Mouse (Mus musculus): ENCODE results near the gene Samd4b.

Samd4b gene

DNA sequence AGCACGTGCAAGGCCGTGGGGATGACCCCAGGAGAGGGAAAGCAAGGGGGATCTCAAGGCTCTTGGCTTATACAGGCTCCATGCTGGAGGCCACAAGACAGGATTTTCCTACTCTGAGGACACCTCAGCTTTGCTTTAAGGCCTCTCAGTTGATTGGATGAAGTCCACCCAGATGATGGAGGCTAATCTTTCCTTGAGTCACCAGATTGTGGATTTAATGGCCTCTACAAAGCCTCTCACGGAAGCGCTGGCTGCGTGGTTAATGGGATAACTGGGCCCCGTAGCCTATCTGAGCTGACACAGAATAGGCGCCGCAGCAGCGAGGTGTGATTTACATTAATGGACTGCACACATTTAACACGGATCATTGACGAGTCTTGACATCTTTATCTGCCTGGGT, 102.5 kb downstream of the Samd4b start:
- DNase-seq (ENCODE audit: low spot score in 2 of 2), result no peak

GRCm38 (mm10) chr7:28492310-28492709, 105.6 kb downstream of the Samd4b start:
- no peak for DNase-seq (ENCODE audit: low spot score in 2 of 2)

GRCm38 (mm10) chr7:28490903-28491302, 107.0 kb downstream of the Samd4b start:
- DNase-seq (ENCODE audit: low spot score in 2 of 2), result no peak

DNA sequence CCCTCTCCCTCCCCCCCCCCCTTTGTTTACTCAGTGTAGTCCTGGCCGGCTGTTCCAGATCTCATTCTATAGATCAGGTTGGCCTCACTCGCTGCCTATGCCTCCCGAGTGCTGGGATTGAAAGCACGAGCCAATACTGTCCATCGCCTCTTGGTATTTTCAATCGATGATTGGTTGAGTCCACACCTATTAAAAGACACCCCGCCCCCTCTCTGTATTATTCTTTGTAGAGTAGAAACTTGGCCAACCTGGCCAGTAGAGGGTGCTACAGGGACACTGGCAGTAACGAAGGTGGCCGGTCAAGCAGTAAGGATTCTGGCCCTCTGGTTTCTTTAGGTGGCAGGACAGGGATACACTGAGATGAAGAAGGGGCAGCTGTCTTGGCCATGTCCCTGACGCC, 107.5 kb downstream of the Samd4b start:
- no peak for DNase-seq (ENCODE audit: low spot score in 2 of 2)

DNA sequence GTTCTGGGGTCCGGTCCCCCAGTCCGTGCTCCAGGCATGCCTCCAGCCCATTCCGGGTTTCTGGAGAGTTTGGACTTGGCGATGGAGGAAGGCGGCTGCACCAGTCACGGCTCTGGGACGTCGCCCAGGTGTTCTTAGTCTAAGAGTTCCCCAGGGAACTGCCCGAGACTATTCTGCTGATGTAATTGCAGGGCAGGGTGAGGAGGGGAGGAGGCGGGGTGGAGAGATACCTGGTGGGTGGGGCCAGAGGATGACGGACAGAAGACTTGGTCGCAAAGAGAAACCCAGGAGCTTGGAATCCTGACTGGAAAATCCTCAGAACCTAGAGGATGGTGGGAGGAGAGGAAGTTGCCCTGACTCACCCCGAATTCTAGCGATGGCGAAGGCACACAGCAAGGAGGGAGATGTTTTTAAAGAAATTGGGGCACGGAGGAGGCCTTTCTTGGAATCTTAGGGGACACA, 109.9 kb downstream of the Samd4b start:
- DNase-seq (ENCODE audit: low spot score in 2 of 2), result no peak

GRCm38 (mm10) chr7:28484192-28484591, 113.8 kb downstream of the Samd4b start:
- no peak for DNase-seq (ENCODE audit: low spot score in 2 of 2)

- DNase-seq (ENCODE audit: low spot score in 2 of 2), result no peak
These were observed 115.1 kb downstream of the Samd4b start for GRCm38 (mm10) chr7:28482854-28483253.

DNA sequence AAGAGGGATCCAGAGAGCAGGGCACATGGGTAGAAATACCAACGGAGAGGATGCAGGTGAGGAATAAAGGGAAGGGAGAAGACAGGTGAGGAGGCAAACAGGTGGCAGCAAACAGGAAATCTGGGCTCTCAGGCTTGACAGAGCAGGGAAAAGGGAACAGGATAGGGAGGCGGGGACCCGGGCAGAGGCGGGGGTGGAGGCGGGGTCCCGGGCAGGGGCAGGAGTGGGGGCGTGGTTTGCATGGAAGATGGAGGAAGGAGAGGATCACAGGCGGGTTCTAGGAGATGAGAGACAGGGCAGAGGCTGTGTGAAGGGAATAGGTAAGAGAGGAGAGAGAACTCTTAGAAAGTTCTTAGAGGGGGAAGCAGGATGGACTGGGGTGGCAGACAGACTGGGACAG, 119.1 kb downstream of the Samd4b start:
- DNase-seq (ENCODE audit: low spot score in 2 of 2), result no peak

- DNase-seq (ENCODE audit: low spot score in 2 of 2), result no peak
These were observed 120.6 kb downstream of the Samd4b start for GRCm38 (mm10) chr7:28477363-28477762.

DNA sequence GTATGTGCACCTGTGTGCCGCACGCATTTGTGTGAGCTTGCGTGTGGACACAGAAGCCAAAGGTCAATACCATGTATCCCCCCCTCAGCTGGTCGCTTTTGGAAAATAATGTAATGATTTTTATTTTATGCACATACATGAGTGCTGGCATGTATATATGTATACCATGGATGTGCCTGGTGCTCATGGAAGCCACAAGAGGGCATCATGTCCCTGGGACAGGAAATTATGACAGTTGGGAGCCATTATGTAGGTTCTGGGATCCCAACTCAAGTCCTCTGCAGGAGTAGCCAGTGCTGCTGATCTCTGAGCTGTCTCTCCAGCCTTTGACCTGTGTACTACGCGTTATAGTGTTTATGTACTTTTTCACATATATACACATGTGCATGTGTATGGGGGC, 121.8 kb downstream of the Samd4b start:
- DNase-seq (ENCODE audit: low spot score in 2 of 2), result no peak

GRCm38 (mm10) chr7:28467213-28467751, 130.7 kb downstream of the Samd4b start:
- peak in 1 of 2 experiments; percentile 30 for DNase-seq (ENCODE audit: low spot score in 2 of 2)

DNA sequence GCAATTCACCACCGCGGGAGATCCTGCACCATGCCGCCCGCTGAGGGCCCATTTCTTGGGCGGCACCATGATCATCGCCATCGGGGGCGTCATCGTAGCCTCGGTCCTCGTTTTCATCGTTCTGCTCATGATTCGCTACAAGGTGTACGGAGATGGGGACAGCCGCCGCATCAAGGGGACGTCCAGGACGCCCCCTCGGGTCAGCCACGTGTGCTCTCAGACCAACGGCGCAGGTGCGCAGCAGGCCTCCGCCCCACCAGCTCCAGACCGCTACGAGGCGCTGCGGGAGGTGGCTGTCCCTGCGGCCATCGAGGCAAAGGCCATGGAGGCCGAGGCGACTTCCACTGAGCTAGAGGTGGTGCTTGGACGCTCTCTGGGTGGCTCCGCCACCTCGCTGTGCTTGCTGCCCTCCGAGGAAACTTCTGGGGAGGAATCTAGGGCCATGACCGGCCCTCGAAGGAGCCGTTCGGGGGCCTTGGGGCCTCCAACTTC, 131.2 kb downstream of the Samd4b start:
- no peak for DNase-seq (ENCODE audit: low spot score in 2 of 2)

DNA sequence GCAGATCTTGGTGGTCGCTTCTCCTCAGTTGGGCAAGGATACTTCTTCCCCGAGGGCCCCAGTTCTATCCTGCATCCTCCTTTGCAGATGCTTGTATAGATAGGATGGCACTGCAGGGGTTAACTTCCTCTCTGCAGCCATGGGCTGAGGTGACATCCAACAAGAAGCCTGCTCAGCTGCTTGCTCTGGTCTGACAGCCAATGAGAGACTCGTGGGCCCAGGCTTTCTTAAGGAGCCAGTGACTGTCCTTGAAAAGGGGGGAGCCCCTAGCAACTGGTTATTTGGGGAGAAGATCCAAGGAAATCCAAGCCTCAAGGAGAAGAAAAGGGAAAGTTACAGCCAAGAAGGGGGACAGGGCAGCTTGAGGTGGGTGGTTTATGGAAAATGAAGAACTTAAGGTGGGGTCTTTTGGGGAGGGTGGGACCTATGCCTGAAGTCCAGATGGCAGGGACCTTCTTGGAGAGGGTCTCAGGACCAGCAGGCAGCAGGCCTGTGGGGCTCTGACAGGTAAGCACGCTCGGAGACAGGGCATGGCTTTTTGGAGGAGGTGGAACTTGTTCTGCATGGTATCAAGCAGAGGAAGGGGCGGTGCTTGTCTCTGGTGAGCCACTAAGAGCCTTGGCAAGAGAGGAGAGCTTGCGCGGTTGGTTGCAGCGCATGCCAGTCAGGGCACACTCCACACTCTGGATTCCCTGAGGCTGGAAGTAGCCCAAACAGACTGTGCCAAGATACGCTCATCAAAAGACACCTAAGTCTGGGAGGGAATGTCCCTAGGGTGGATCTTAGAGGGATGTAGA, 133.3 kb downstream of the Samd4b start:
- peak; percentile 85 to 87 for DNase-seq (ENCODE audit: low spot score in 2 of 2)

GRCm38 (mm10) chr7:28462769-28463168, 135.2 kb downstream of the Samd4b start:
- DNase-seq (ENCODE audit: low spot score in 2 of 2), result no peak

DNA sequence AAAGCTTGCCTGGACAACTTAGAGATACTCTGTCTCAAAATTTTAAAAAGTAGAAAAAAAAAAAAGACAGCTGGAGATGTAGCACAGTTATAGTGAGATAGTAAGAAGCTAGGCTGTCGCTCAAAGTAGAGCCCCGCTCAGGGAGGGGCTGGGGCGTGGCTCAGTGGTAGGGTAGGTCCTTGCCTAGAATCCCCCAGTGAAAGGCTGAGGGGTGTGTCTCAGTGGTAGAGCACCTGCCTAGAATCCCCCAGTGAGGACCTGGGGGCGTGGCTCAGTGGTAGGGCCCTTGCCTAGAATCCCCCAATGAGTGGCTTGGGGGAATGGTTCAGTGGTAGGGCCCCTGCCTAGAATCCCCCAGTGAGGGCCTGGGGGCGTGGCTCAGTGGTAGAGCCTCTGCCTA, 137.6 kb downstream of the Samd4b start:
- no peak for DNase-seq (ENCODE audit: low spot score in 2 of 2)

DNA sequence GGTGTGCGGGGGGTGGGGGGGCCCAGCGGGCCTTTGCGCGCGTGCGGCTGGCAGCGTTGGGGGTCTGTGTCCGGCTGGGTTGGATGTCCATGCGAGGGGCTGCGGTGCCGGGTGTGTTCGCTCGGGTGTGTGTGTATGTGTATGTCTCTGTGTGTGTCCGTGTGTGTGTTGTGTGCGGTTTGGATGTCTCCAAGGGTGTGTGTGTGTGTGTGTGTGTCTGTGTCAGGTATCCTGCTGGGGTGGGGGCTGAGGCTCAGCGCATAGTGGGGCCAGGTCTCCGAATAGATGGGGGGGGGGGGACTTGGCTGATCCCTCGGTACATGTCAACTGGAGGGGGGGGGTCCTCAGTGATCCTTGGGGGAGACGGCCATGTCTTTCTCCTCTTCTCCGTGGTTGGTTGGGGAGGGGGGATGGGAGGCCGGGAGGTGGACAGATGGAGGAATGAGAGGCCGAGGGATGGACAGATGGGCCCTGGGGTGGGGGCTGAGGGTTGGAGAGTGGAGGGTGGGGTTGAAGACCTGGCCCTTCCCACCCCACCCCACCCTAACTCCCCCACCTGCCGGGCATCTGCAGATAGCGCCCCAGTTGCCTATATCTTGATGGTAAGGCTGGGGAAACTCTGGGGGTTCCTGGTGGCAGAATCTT, 145.5 kb downstream of the Samd4b start:
- DNase-seq (ENCODE audit: low spot score in 2 of 2), result no peak

DNA sequence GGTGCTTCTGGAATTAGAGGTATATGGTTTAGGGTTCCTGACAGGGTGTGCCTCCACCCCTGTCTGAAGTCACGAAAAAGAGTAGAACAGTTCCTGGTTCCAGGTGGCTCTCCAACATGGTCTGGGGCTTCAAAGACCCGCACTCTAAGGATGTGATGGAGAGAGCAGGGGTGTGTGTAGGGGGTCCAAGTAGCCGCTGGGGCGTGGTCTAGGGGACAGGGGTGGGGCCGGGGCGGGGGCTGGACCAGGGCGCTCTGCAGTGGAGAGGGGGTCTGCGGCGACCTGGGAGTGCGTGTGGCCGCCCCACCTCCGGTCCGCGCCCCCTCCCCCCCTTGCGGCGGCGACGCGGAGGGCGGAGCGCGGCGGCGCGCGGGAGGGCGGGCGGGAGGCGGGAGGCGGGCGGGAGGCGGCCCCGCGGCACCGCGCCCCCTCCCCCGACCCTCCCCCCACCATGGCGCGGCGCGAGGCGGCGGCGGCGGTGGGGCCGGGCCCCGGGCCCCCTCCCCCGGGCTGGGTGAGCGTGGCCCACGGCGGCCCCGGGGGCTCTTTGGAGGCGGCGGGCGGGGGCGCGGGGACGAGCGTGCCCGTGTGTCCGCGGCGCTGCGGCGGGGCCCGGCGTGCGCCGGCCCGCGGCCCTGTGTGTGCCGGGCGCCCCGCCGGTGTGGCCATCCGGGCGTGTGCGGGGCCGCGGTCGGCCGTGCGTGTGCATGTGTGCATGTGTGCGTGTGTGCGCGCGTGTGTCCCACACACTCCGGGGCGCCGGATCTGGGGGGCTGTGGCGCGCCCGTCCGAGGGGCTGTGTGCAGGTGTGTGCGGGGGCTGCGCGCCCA, 146.2 kb downstream of the Samd4b start, which contains the start of gene Lrfn1:
Lrfn1 (plus strand) TSS at position 450 of the 830 bp plus-strand sequence.
- peak in 1 of 2 experiments; percentile 31 for DNase-seq (ENCODE audit: low spot score in 2 of 2)

GRCm38 (mm10) chr7:28447865-28448820, 149.8 kb downstream of the Samd4b start:
- DNase-seq (ENCODE audit: low spot score in 2 of 2), result no peak

GRCm38 (mm10) chr7:28447101-28447830, 150.7 kb downstream of the Samd4b start:
- no peak for DNase-seq (ENCODE audit: low spot score in 2 of 2)

- DNase-seq (ENCODE audit: low spot score in 2 of 2), result peak; percentile 59 to 80
These were observed 151.5 kb downstream of the Samd4b start for GRCm38 (mm10) chr7:28446446-28446845.

Measured in frontal cortex, postnatal 10 days (tissue).